Comparison of ENCODE assay signal across 11 mouse cellular contexts in genomic region chr5:137026092-137026491, GRCm38 (mm10). TPM values are rescaled to one million over a fixed set of nuclear protein-coding genes. Genes with fewer than 3 reads are reported as not detected.
DNase-seq lines count a peak whose midpoint lies in the region; ATAC-seq and TF ChIP-seq lines count a peak whose summit lies in the region.
"Had no signal": no experiment of that assay in that cellular context is flagged by ENCODE, and none has a peak within 500 bp of the region (broad histone marks: within the 10 kb centered on the region; RNA-seq: fewer than 3 reads in every experiment).

Gene Vgf, plus strand, starts transcription at chr5:137026392.

- TF ChIP-seq CTCF in kidney, postnatal 0 days (IDR thresholded peaks at IDR 0.05; ENCODE audit: low read depth), result no peak

- H3K9me3 ChIP-seq in kidney, postnatal 0 days (replicated peaks; ENCODE audit: low read length), result no peaks in the 10 kb centered on the region
- no peaks in the 10 kb centered on the region for H3K9me3 ChIP-seq in embryonic facial prominence, embryonic 10.5 days
- no peaks in the 10 kb centered on the region for H3K9me3 ChIP-seq in hindbrain, embryonic 12.5 days (replicated peaks)
- no peaks in the 10 kb centered on the region for H3K9me3 ChIP-seq in limb, embryonic 13.5 days
- H3K9me3 ChIP-seq: limb, embryonic 12.5 days had no signal

- H3K4me1 ChIP-seq in kidney, postnatal 0 days (replicated peaks; ENCODE audit: insufficient read depth, low read length), result peaks cover 9% of the 10 kb centered on the region; the same call in 1 of the 2 replicates
- H3K4me1 ChIP-seq in embryonic facial prominence, embryonic 10.5 days, result peaks cover 35% of the 10 kb centered on the region
- peaks cover 20% of the 10 kb centered on the region for H3K4me1 ChIP-seq in hindbrain, embryonic 12.5 days
- H3K4me1 ChIP-seq in limb, embryonic 13.5 days, result peaks cover 12% of the 10 kb centered on the region

- no peak within 1 kb of the TSS for H3K27ac ChIP-seq in kidney, postnatal 0 days
- H3K27ac ChIP-seq in embryonic facial prominence, embryonic 10.5 days (replicated peaks), result no peak within 1 kb of the TSS
- H3K27ac ChIP-seq in hindbrain, embryonic 12.5 days, result no peak within 1 kb of the TSS
- no peak within 1 kb of the TSS for H3K27ac ChIP-seq in limb, embryonic 13.5 days
- H3K27ac ChIP-seq: limb, embryonic 12.5 days had no signal

- peak within 1 kb of the TSS; percentile 13; the same call in 1 of the 2 replicates for H3K4me2 ChIP-seq in kidney, postnatal 0 days (ENCODE audit: low read length)
- peak within 1 kb of the TSS; percentile 38 for H3K4me2 ChIP-seq in hindbrain, embryonic 12.5 days (replicated peaks)
- H3K4me2 ChIP-seq in limb, embryonic 13.5 days (replicated peaks), result 0 out of 2 replicates have a peak within 1 kb of the TSS, but pooled peaks have one; percentile 5
- H3K4me2 ChIP-seq: limb, embryonic 12.5 days had no signal

- H3K36me3 ChIP-seq in kidney, postnatal 0 days (ENCODE audit: insufficient read depth, low read length), result no peaks in the 10 kb centered on the region
- no peaks in the 10 kb centered on the region for H3K36me3 ChIP-seq in embryonic facial prominence, embryonic 10.5 days (replicated peaks)
- no peaks in the 10 kb centered on the region for H3K36me3 ChIP-seq in hindbrain, embryonic 12.5 days
- H3K36me3 ChIP-seq in limb, embryonic 13.5 days, result no peaks in the 10 kb centered on the region
- H3K36me3 ChIP-seq: limb, embryonic 12.5 days had no signal

- peaks cover 56% of the 10 kb centered on the region for H3K27me3 ChIP-seq in kidney, postnatal 0 days (ENCODE audit: insufficient read depth, low read length)
- H3K27me3 ChIP-seq in embryonic facial prominence, embryonic 10.5 days (replicated peaks; ENCODE audit: low read depth, poor library complexity, severe bottlenecking), result peaks cover 74% of the 10 kb centered on the region
- H3K27me3 ChIP-seq in hindbrain, embryonic 12.5 days, result peaks cover 77% of the 10 kb centered on the region
- peaks cover 78% of the 10 kb centered on the region for H3K27me3 ChIP-seq in limb, embryonic 13.5 days

- WGBS in kidney, postnatal 0 days, result 23% methylated on average over 4 of the region's 4 CpGs
- WGBS in embryonic facial prominence, embryonic 10.5 days, result 31% methylated on average over 4 of the region's 4 CpGs
- 27% methylated on average over 4 of the region's 4 CpGs for WGBS in hindbrain, embryonic 12.5 days
- WGBS in limb, embryonic 13.5 days, result 16% methylated on average over 4 of the region's 4 CpGs

- no peak within 1 kb of the TSS for H3K9ac ChIP-seq in kidney, postnatal 0 days (ENCODE audit: low read depth, low read length)
- H3K9ac ChIP-seq in hindbrain, embryonic 12.5 days, result no peak within 1 kb of the TSS
- no peak within 1 kb of the TSS for H3K9ac ChIP-seq in limb, embryonic 13.5 days
- H3K9ac ChIP-seq: limb, embryonic 12.5 days had no signal

- ATAC-seq in kidney, postnatal 0 days (replicated peaks; ENCODE audit: low FRiP score, low read depth), result no peak
- ATAC-seq in hindbrain, embryonic 12.5 days (ENCODE audit: low FRiP score), result no peak
- no peak for ATAC-seq in limb, embryonic 13.5 days (ENCODE audit: low FRiP score, low read depth)

- no peak within 1 kb of the TSS for H3K4me3 ChIP-seq in kidney, postnatal 0 days (replicated peaks; ENCODE audit: low read depth, low read length)
- peak within 1 kb of the TSS; percentile 25; the same call in 1 of the 2 replicates for H3K4me3 ChIP-seq in embryonic facial prominence, embryonic 10.5 days
- no peak within 1 kb of the TSS for H3K4me3 ChIP-seq in hindbrain, embryonic 12.5 days
- no peak within 1 kb of the TSS for H3K4me3 ChIP-seq in limb, embryonic 13.5 days
- H3K4me3 ChIP-seq: limb, embryonic 12.5 days had no signal

- no peak for DNase-seq in kidney, postnatal 0 days (ENCODE audit: low spot score)
- DNase-seq in kidney, postnatal 14 days, result no peak
- DNase-seq in embryonic facial prominence, embryonic 10.5 days (ENCODE audit: low spot score), result no peak
- DNase-seq in cerebellum, postnatal 10 days, result no peak
- no peak for DNase-seq in heart, postnatal 4 days
- DNase-seq in thymus, postnatal 25 days, result no peak
- DNase-seq: cerebellum, adult 9-10 months had no signal

RNA-seq across cellular contexts. Expression of gene Vgf, which starts in this region (rescaled TPM):
- 0.21 and 0.42 TPM in 2 replicates for polyA plus RNA-seq in kidney, postnatal 0 days (2015; fragmentation: Nextera tagmentation; extraction: Ambion mirVana)
- 0.39 and 0.40 TPM in 2 replicates for polyA plus RNA-seq in embryonic facial prominence, embryonic 10.5 days (2016; fragmentation: Nextera tagmentation; extraction: Ambion mirVana)
- 1.4 and 2.1 TPM in 2 replicates for polyA plus RNA-seq in hindbrain, embryonic 12.5 days (2016; fragmentation: Nextera tagmentation; extraction: Ambion mirVana)
- polyA plus RNA-seq in limb, embryonic 13.5 days (2015; fragmentation: Nextera tagmentation; extraction: Ambion mirVana), result 0.08 and 0.11 TPM in 2 replicates
- total RNA-seq in heart, postnatal 4 days (2021), result not detected
- polyA plus RNA-seq: gonadal fat pad, adult 2 months had no signal
